Mouse (Mus musculus): ENCODE data around the gene Pde7b.

DNA sequence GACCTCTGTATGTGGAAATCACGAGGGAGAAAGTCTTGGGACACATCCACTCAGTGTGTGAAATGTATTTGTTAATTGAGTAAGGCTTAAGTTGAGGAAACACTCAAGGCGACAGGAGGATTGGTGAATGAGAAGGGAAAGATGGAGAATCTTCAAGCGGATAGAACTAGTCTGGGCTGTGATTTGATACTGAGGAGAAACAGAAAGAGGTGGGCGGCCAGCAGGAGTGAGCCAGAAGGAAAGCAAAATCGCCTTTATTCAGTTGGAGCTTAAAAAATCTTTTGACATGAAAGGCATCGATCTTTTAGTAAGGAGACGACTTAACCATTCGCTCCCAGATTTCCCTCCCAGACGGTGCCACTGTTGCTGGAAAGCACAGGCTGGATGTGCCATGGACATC, 34.9 kb downstream of the Pde7b start:
- TF ChIP-seq CTCF (IDR thresholded peaks at IDR 0.05; ENCODE audit: low read depth, low read length) (no peak), POLR2A (IDR thresholded peaks at IDR 0.05; ENCODE audit: borderline replicate concordance, low read depth, low read length) (no peak)
